Mouse (Mus musculus) CH12.LX (cell line): ENCODE measurements around the gene Fez1. TPM values are rescaled to one million over a fixed set of nuclear protein-coding genes. Genes with fewer than 3 reads are reported as not detected.

Experiments
- DNase-seq: peaks from one replicate; pipeline ENCODE4 v3.0.0-alpha.2; 2013; ENCODE audit errors: extremely low read depth
- H3K27ac ChIP-seq: 2 replicates; pipeline ENCODE4 v1.5.1; 2012; ENCODE audit warnings: low read depth, mild to moderate bottlenecking, control low read depth, moderate library complexity; ENCODE audit not compliant: insufficient read depth
- H3K27me3 ChIP-seq: replicated peaks from 2 replicates; pipeline ENCODE3; 2012; ENCODE audit warnings: inconsistent platforms
- H3K36me3 ChIP-seq, 2 experiments: replicated peaks in 1 of 2; 2 replicates each; pipeline versions ENCODE3 to v1.6.1; 2012; ENCODE audit warnings: inconsistent platforms in 1 of 2, low read length in 1 of 2, mild to moderate bottlenecking in 1 of 2, mixed read lengths in 1 of 2, moderate library complexity in 1 of 2; ENCODE audit not compliant: control insufficient read depth in 1 of 2, insufficient read depth in 1 of 2
- H3K4me1 ChIP-seq, 2 experiments: 2 replicates each; pipeline ENCODE4 v1.6.1; 2012; ENCODE audit warnings: inconsistent platforms in 1 of 2, moderate library complexity in 1 of 2; ENCODE audit not compliant: insufficient read depth in 2 of 2, control insufficient read depth in 1 of 2
- H3K4me2 ChIP-seq: 2 replicates; pipeline ENCODE4 v1.6.1; 2012; ENCODE audit warnings: low read depth, mild to moderate bottlenecking, control low read depth; ENCODE audit not compliant: poor library complexity, insufficient read depth, severe bottlenecking
- H3K4me3 ChIP-seq, 3 experiments: fragments of 150-350 bp in 1 of 3; sonication (generic) in 1 of 3; replicated peaks in 1 of 3; 2 replicates each; pipeline versions ENCODE3 to v1.5.1; 2011 to 2012; ENCODE audit warnings: low read depth in 2 of 3, low read length in 2 of 3, mild to moderate bottlenecking in 2 of 3, moderate library complexity in 2 of 3, control low read depth in 1 of 3, improper control_type of control experiment in 1 of 3, inconsistent platforms in 1 of 3, mixed read lengths in 1 of 3; ENCODE audit not compliant: poor library complexity in 1 of 3
- H3K79me2 ChIP-seq: replicated peaks from 2 replicates; pipeline ENCODE4 v1.6.1; 2012; ENCODE audit warnings: mild to moderate bottlenecking, moderate library complexity; ENCODE audit not compliant: control insufficient read depth, poor library complexity, insufficient read depth, severe bottlenecking; ENCODE audit errors: extremely low read depth
- H3K9ac ChIP-seq: 2 replicates; pipeline ENCODE4 v1.6.1; 2012; ENCODE audit warnings: low read depth, mild to moderate bottlenecking, control low read depth, moderate library complexity; ENCODE audit not compliant: insufficient read depth
- H3K9me3 ChIP-seq: replicated peaks from 2 replicates; pipeline ENCODE3; 2012; ENCODE audit warnings: low read length, inconsistent platforms, mixed read lengths
- BHLHE40 ChIP-seq: IDR thresholded peaks from 2 replicates; pipeline ENCODE4 v1.6.1; 2011; ENCODE audit warnings: mild to moderate bottlenecking, low read depth, low read length, improper control_type of control experiment
- CHD2 ChIP-seq: IDR thresholded peaks from 2 replicates; pipeline ENCODE4 v1.6.1; 2011; ENCODE audit warnings: low read length, improper control_type of control experiment
- E2F4 ChIP-seq: IDR thresholded peaks from 2 replicates; pipeline ENCODE4 v1.6.1; 2011; ENCODE audit warnings: low read depth, low read length, improper control_type of control experiment; ENCODE audit not compliant: insufficient replicate concordance
- HCFC1 ChIP-seq: IDR thresholded peaks from 2 replicates; pipeline ENCODE4 v1.6.1; 2012; ENCODE audit warnings: low read depth, mild to moderate bottlenecking, inconsistent platforms, low read length, improper control_type of control experiment
- JUN ChIP-seq: IDR thresholded peaks from 2 replicates; pipeline ENCODE4 v1.6.1; 2011; ENCODE audit warnings: low read depth, mild to moderate bottlenecking, low read length, improper control_type of control experiment, moderate library complexity; ENCODE audit not compliant: insufficient read depth
- KAT2A ChIP-seq: IDR thresholded peaks from 2 replicates; pipeline ENCODE4 v1.6.1; 2012; ENCODE audit warnings: low read length, improper control_type of control experiment, inconsistent platforms; ENCODE audit not compliant: insufficient replicate concordance
- NELFE ChIP-seq: IDR thresholded peaks from 2 replicates; pipeline ENCODE4 v1.6.1; 2011; ENCODE audit warnings: low read depth, low read length, improper control_type of control experiment
- NRF1 ChIP-seq: IDR thresholded peaks from 2 replicates; pipeline ENCODE4 v1.6.1; 2014; ENCODE audit warnings: low read depth, mild to moderate bottlenecking, inconsistent platforms, low read length, improper control_type of control experiment, moderate library complexity
- PAX5 ChIP-seq: IDR thresholded peaks from 2 replicates; pipeline ENCODE4 v1.6.1; 2012; ENCODE audit warnings: low read length, inconsistent platforms, mixed read lengths
- POLR2A ChIP-seq: IDR thresholded peaks from 2 replicates; pipeline ENCODE4 v1.6.1; 2011; ENCODE audit warnings: low read depth, mild to moderate bottlenecking, improper control_type of control experiment, low read length
- POLR2AphosphoS2 ChIP-seq: IDR thresholded peaks from 2 replicates; pipeline ENCODE4 v1.6.1; 2011; ENCODE audit warnings: low read depth, low read length, improper control_type of control experiment
- SIN3A ChIP-seq: IDR thresholded peaks from 2 replicates; pipeline ENCODE4 v1.6.1; 2012; ENCODE audit warnings: low read length, improper control_type of control experiment, inconsistent platforms
- TCF12 ChIP-seq: IDR thresholded peaks from 2 replicates; pipeline ENCODE4 v1.6.1; 2014; ENCODE audit warnings: low read depth, mild to moderate bottlenecking, inconsistent platforms, low read length, improper control_type of control experiment
- UBTF ChIP-seq: IDR thresholded peaks from 2 replicates; pipeline ENCODE4 v1.6.1; 2012; ENCODE audit warnings: low read depth, mild to moderate bottlenecking, inconsistent platforms, low read length, improper control_type of control experiment, moderate library complexity
- USF2 ChIP-seq: conservative IDR thresholded peaks from 2 replicates; pipeline ENCODE4 v1.6.1; 2011; ENCODE audit warnings: low read depth, low read length, improper control_type of control experiment
- ZC3H11A ChIP-seq: IDR thresholded peaks from 2 replicates; pipeline ENCODE4 v1.6.1; 2012; ENCODE audit warnings: low read depth, mild to moderate bottlenecking, inconsistent platforms, low read length, improper control_type of control experiment
- ZMIZ1 ChIP-seq: IDR thresholded peaks from 2 replicates; pipeline ENCODE4 v1.6.1; 2012; ENCODE audit warnings: low read depth, mild to moderate bottlenecking, inconsistent platforms, low read length, improper control_type of control experiment
- dilution Hi-C: fragments of 300-500 bp; cut with MboI; formaldehyde crosslinking; loops from 2 replicates; pipeline ENCODE4 v1.14.3; 2020; ENCODE audit warnings: low sequenced_read_pairs; ENCODE audit not compliant: extremely low pct_unique_long_range_greater_than_20kb, extremely low pct_ligation_motif_present
- in situ Hi-C: fragments of 300-500 bp; cut with MboI; formaldehyde crosslinking; loops from 3 replicates; pipeline ENCODE4 v1.14.3; 2019; ENCODE audit warnings: low sequenced_read_pairs, low pct_ligation_motif_present, low pct_unique_long_range_greater_than_20kb, mixed read lengths
- polyA plus RNA-seq: library from polyadenylated mRNA; unstranded; fragments of >175 nt; gene quantifications from 2 replicates; pipeline ENCODE4 v1.2.1, GENCODE M21; 2012; ENCODE audit warnings: low read depth; ENCODE audit not compliant: insufficient read length
- total RNA-seq, 2 experiments: library from RNA; depleted of rRNA; stranded (reverse); fragments of 300-350 nt in 1 of 2; fragments of >200 nt in 1 of 2; gene quantifications; 2 replicates each; pipeline ENCODE4 v1.2.3; 2012 to 2014

Fez1 gene
- total and polyA plus RNA-seq, 3 experiments, result not detected

GRCm38 (mm10) chr9:36796781-36797555 is 24.7 kb upstream of the Fez1 start, which contains the start of gene Ei24:
Gene Ei24 (minus strand): TSS chr9:36797393.
- Histone ChIP-seq H3K36me3 (peaks cover 7 to 9% of the 10 kb centered on the region in 2 experiments), H3K27me3 (peaks cover 5% of the 10 kb centered on the region), H3K4me2 (peak within 1 kb of the TSS; percentile 96), H3K79me2 (peaks cover 22% of the 10 kb centered on the region), H3K9me3 (no peaks in the 10 kb centered on the region), H3K4me1 (peaks cover 3 to 21% of the 10 kb centered on the region in 2 experiments; a peak in 3 of 4 replicates), H3K9ac (peak within 1 kb of the TSS; percentile 74), H3K4me3 (peak within 1 kb of the TSS; percentile 61 to 94 (median 78)), H3K27ac (no peak within 1 kb of the TSS)
- peak; percentile 60 for TF ChIP-seq ZMIZ1
- TF ChIP-seq NRF1, result peak; percentile 85
- peak; percentile 76; the same call in 1 of the 2 replicates for TF ChIP-seq POLR2A
- no peak for TF ChIP-seq CHD2
- no peak for TF ChIP-seq POLR2AphosphoS2
- peak; percentile 68; the same call in 1 of the 2 replicates for TF ChIP-seq UBTF
- TF ChIP-seq PAX5, result no peak
- peak; percentile 58 for TF ChIP-seq NELFE
- TF ChIP-seq USF2, result no peak
- TF ChIP-seq TCF12, result peak; percentile 43; the same call in 1 of the 2 replicates
- TF ChIP-seq HCFC1, result peak; percentile 55
- DNase-seq, result peak; percentile 51
- dilution Hi-C loops, result no loop called here
- in situ Hi-C loops, result no loop called here

- H3K79me2 ChIP-seq, result no peaks in the 10 kb centered on the region
- no peak overlapping the region for H3K9ac ChIP-seq
- peaks cover 5% of the 10 kb centered on the region for H3K27me3 ChIP-seq
- H3K9me3 ChIP-seq, result no peaks in the 10 kb centered on the region
- H3K27ac ChIP-seq, result no peak overlapping the region
- dilution Hi-C loops (no loop called here), in situ Hi-C loops (no loop called here)
- no peaks in the 10 kb centered on the region for H3K36me3 ChIP-seq
- H3K4me1 ChIP-seq, result peaks cover 0 to 3% of the 10 kb centered on the region in 2 experiments; a peak in 2 of 4 replicates
- TF ChIP-seq PAX5 (no peak), TCF12 (no peak), SIN3A (no peak), E2F4 (no peak), JUN (no peak), ZC3H11A (no peak), BHLHE40 (no peak), KAT2A (no peak), NELFE (no peak)
- H3K4me3 ChIP-seq, result no peak overlapping the region
- no peak overlapping the region for H3K4me2 ChIP-seq
- DNase-seq, result no peak
These were observed 19.7 kb upstream of the Fez1 start for GRCm38 (mm10) chr9:36801961-36802360.
